Mouse (Mus musculus): ENCODE measurements around the gene Traf3ip1. TPM values are rescaled to one million over a fixed set of nuclear protein-coding genes. Genes with fewer than 3 reads are reported as not detected.
A peak's percentile ranks its signal among the peaks of the same experiment; 100 is the strongest.

Gene Traf3ip1
- total and polyA plus RNA-seq, 3 experiments = 5.0 to 7.5 (median 5.9) TPM

DNA sequence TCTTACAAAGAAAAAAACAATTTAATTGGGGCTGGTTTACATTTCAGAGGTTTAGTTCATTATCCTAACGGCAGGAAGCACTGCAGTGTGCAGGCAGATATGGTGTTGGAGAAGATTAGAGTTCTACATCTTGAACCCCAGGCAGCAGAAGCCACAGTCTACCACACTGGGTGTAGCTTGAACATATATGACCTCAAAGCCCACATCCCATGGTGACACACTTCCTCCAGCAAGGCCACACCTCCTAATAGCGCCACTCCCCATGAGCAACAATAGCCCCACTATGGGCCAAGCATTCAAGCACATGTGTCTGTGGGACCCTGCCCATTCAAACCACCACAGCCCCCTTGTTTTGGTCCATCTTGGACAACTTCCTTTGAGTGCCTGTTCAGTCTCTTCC is 72.8 kb downstream of the Traf3ip1 start:
- Histone ChIP-seq H3K4me2 (ENCODE audit: insufficient read depth, low read depth, poor library complexity, severe bottlenecking) (no peak overlapping the region), H3K4me1 (ENCODE audit: control insufficient read depth in 1 of 2, insufficient read depth in 2 of 2) (peaks cover 5 to 6% of the 10 kb centered on the region in 2 experiments; a peak in 3 of 4 replicates), H3K27ac (ENCODE audit: insufficient read depth, low read depth) (no peak overlapping the region), H3K9ac (ENCODE audit: insufficient read depth, low read depth) (no peak overlapping the region), H3K9me3 (replicated peaks; ENCODE audit: low read length) (no peaks in the 10 kb centered on the region), H3K36me3 (replicated peaks in 1 of 2; ENCODE audit: control insufficient read depth in 1 of 2, insufficient read depth in 1 of 2, low read length in 1 of 2) (no peaks in the 10 kb centered on the region), H3K27me3 (replicated peaks) (peaks cover 28% of the 10 kb centered on the region), H3K4me3 (replicated peaks in 1 of 3; ENCODE audit: low read depth in 2 of 3, low read length in 2 of 3, poor library complexity in 1 of 3) (no peak overlapping the region), H3K79me2 (replicated peaks; ENCODE audit: control insufficient read depth, extremely low read depth, insufficient read depth, poor library complexity, severe bottlenecking) (no peaks in the 10 kb centered on the region)
- dilution Hi-C loops (cut with MboI; ENCODE audit: extremely low pct_ligation_motif_present, extremely low pct_unique_long_range_greater_than_20kb, low sequenced_read_pairs) (no loop called here), in situ Hi-C loops (cut with MboI; ENCODE audit: low pct_ligation_motif_present, low pct_unique_long_range_greater_than_20kb, low sequenced_read_pairs) (loop anchor here (10.0 kb wide), 1 partner anchor 142 kb away; no protein-coding TSS in a partner anchor)
- no peak for DNase-seq (ENCODE audit: extremely low read depth)
- no peak for TF ChIP-seq UBTF (IDR thresholded peaks at IDR 0.05; ENCODE audit: low read depth, low read length)
- TF ChIP-seq MAFK (IDR thresholded peaks at IDR 0.05; ENCODE audit: insufficient replicate concordance, low read length) = no peak
- TF ChIP-seq JUND (conservative IDR thresholded peaks at IDR 0.05; ENCODE audit: low read depth, low read length) = no peak
- no peak for TF ChIP-seq EP300 (IDR thresholded peaks at IDR 0.05; ENCODE audit: low read length)
- no peak for TF ChIP-seq NRF1 (IDR thresholded peaks at IDR 0.05; ENCODE audit: low read depth, low read length)
- TF ChIP-seq CHD1 (IDR thresholded peaks at IDR 0.05; ENCODE audit: low read depth, low read length) = no peak

DNA sequence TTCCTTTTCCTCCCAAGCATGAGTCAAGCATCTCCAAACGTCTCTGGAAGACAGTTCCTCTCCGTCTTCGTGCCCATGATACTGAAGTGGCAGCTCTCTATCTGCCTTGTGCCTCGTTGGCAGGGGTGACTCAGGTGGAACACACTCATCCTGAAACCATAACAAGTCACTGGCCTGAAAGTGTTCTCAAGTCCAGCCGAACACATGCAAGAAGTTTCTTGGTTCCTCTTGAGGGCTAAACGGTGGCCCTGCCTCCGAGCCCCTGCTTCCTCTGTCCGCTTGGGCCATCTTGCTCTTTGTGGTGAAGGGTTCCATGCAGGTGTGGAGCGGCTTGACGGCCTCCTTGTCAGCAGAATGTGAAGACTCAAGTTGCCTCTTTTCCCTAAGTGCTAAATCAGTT is 78.0 kb downstream of the Traf3ip1 start:
- in situ Hi-C loops (cut with MboI; ENCODE audit: low pct_ligation_motif_present, low pct_unique_long_range_greater_than_20kb, low sequenced_read_pairs) = loop anchor here (10.0 kb wide), 1 partner anchor 302 kb away; no protein-coding TSS in a partner anchor
- Histone ChIP-seq H3K4me3 (replicated peaks in 1 of 3; ENCODE audit: low read depth in 2 of 3, low read length in 2 of 3, poor library complexity in 1 of 3) (no peak overlapping the region), H3K4me1 (ENCODE audit: control insufficient read depth in 1 of 2, insufficient read depth in 2 of 2) (peaks cover 11 to 13% of the 10 kb centered on the region in 2 experiments), H3K9ac (ENCODE audit: insufficient read depth, low read depth) (no peak overlapping the region), H3K79me2 (replicated peaks; ENCODE audit: control insufficient read depth, extremely low read depth, insufficient read depth, poor library complexity, severe bottlenecking) (no peaks in the 10 kb centered on the region), H3K27me3 (replicated peaks) (peaks cover 30% of the 10 kb centered on the region), H3K36me3 (replicated peaks in 1 of 2; ENCODE audit: control insufficient read depth in 1 of 2, insufficient read depth in 1 of 2, low read length in 1 of 2) (no peaks in the 10 kb centered on the region), H3K4me2 (ENCODE audit: insufficient read depth, low read depth, poor library complexity, severe bottlenecking) (peak overlapping the region; percentile 64; the same call in 1 of the 2 replicates), H3K9me3 (replicated peaks; ENCODE audit: low read length) (no peaks in the 10 kb centered on the region), H3K27ac (ENCODE audit: insufficient read depth, low read depth) (no peak overlapping the region)
- peak; percentile 67 for DNase-seq (ENCODE audit: extremely low read depth)
- dilution Hi-C loops (cut with MboI; ENCODE audit: extremely low pct_ligation_motif_present, extremely low pct_unique_long_range_greater_than_20kb, low sequenced_read_pairs) = no loop called here
- peak; percentile 88 for TF ChIP-seq TCF12 (IDR thresholded peaks at IDR 0.05; ENCODE audit: low read depth, low read length)
- TF ChIP-seq MAZ (IDR thresholded peaks at IDR 0.05; ENCODE audit: low read depth, low read length) = 0 out of 2 replicates have a peak, but pooled peaks have one; percentile 56
- TF ChIP-seq PAX5 (IDR thresholded peaks at IDR 0.05; ENCODE audit: low read length) = no peak
- 0 out of 2 replicates have a peak, but pooled peaks have one; percentile 37 for TF ChIP-seq NRF1 (IDR thresholded peaks at IDR 0.05; ENCODE audit: low read depth, low read length)
- peak; percentile 83 for TF ChIP-seq MYC (IDR thresholded peaks at IDR 0.05; ENCODE audit: low read depth, low read length)
- TF ChIP-seq NELFE (IDR thresholded peaks at IDR 0.05; ENCODE audit: low read depth, low read length) = no peak
- TF ChIP-seq MEF2A (IDR thresholded peaks at IDR 0.05; ENCODE audit: borderline replicate concordance, low read depth, low read length) = peak; percentile 70
- peak; percentile 49; the same call in 1 of the 2 replicates for TF ChIP-seq CHD2 (IDR thresholded peaks at IDR 0.05; ENCODE audit: low read length)
- peak; percentile 77 for TF ChIP-seq JUN (IDR thresholded peaks at IDR 0.05; ENCODE audit: insufficient read depth, low read depth, low read length)
- TF ChIP-seq BHLHE40 (IDR thresholded peaks at IDR 0.05; ENCODE audit: low read depth, low read length) = peak; percentile 84
- TF ChIP-seq ZMIZ1 (IDR thresholded peaks at IDR 0.05; ENCODE audit: low read depth, low read length) = no peak
- TF ChIP-seq MXI1 (IDR thresholded peaks at IDR 0.05; ENCODE audit: low read depth, low read length) = peak; percentile 81; the same call in 1 of the 2 replicates
- no peak; the same call in none of the 2 replicates for TF ChIP-seq SMC3 (IDR thresholded peaks at IDR 0.05; ENCODE audit: low read depth, low read length)
- TF ChIP-seq SIN3A (IDR thresholded peaks at IDR 0.05; ENCODE audit: low read length) = peak; percentile 81
- TF ChIP-seq IRF4 (IDR thresholded peaks at IDR 0.05; ENCODE audit: low read depth, low read length) = peak; percentile 96
- TF ChIP-seq JUND (conservative IDR thresholded peaks at IDR 0.05; ENCODE audit: low read depth, low read length) = peak; percentile 85
- TF ChIP-seq UBTF (IDR thresholded peaks at IDR 0.05; ENCODE audit: low read depth, low read length) = peak; percentile 94
- TF ChIP-seq CHD1 (IDR thresholded peaks at IDR 0.05; ENCODE audit: low read depth, low read length) = no peak
- TF ChIP-seq USF2 (conservative IDR thresholded peaks at IDR 0.05; ENCODE audit: low read depth, low read length) = no peak
- no peak for TF ChIP-seq ZNF384 (IDR thresholded peaks at IDR 0.05; ENCODE audit: low read depth, low read length)
- no peak for TF ChIP-seq ZC3H11A (IDR thresholded peaks at IDR 0.05; ENCODE audit: low read depth, low read length)
- no peak for TF ChIP-seq ZKSCAN1 (IDR thresholded peaks at IDR 0.05; ENCODE audit: borderline replicate concordance, low read depth, low read length)
- TF ChIP-seq ELF1 (IDR thresholded peaks at IDR 0.05; ENCODE audit: low read depth, low read length) = no peak; the same call in none of the 2 replicates
- peak; percentile 68; the same call in 1 of the 2 replicates for TF ChIP-seq RCOR1 (conservative IDR thresholded peaks at IDR 0.05; ENCODE audit: low read depth, low read length)
- peak; percentile 77 for TF ChIP-seq ETS1 (conservative IDR thresholded peaks at IDR 0.05; ENCODE audit: low read depth, low read length)
- TF ChIP-seq MAFK (IDR thresholded peaks at IDR 0.05; ENCODE audit: insufficient replicate concordance, low read length) = peak; percentile 52; the same call in 1 of the 2 replicates
- TF ChIP-seq TBP (conservative IDR thresholded peaks at IDR 0.05; ENCODE audit: low read depth, low read length) = peak; percentile 64
- TF ChIP-seq POLR2A (IDR thresholded peaks at IDR 0.05; ENCODE audit: low read depth, low read length) = no peak
- TF ChIP-seq RAD21 (IDR thresholded peaks at IDR 0.05; ENCODE audit: low read depth, low read length) = no peak; the same call in 1 of the 2 replicates
- TF ChIP-seq HCFC1 (IDR thresholded peaks at IDR 0.05; ENCODE audit: low read depth, low read length) = no peak
- peak; percentile 92 for TF ChIP-seq MAX (IDR thresholded peaks at IDR 0.05; ENCODE audit: low read length)

Data from CH12.LX (cell line).